ENCODE assay signal across 29 mouse cellular contexts in genomic region chr6:134078016-134078415, GRCm38 (mm10). TPM values are rescaled to one million over a fixed set of nuclear protein-coding genes. Genes with fewer than 3 reads are reported as not detected.
DNase-seq lines count a peak whose midpoint lies in the region; ATAC-seq and TF ChIP-seq lines count a peak whose summit lies in the region.
"Had no signal": no experiment of that assay in that cellular context is flagged by ENCODE, and none has a peak within 500 bp of the region (broad histone marks: within the 10 kb centered on the region; RNA-seq: fewer than 3 reads in every experiment).

No protein-coding gene starts in this region.

- no peak for TF ChIP-seq POLR2A in liver, adult 2 months (IDR thresholded peaks at IDR 0.05; ENCODE audit: extremely low read depth, insufficient read depth, low read length)

- DNase-seq in heart, adult 8-10 months (ENCODE audit: low spot score) = peak; percentile 67
- no peak for DNase-seq in heart, embryonic 10.5 days (ENCODE audit: low spot score)
- peak; percentile 79 for DNase-seq in liver, adult 2 months (ENCODE audit: extremely low read depth, low read depth, low spot score)
- DNase-seq in liver, embryonic 11.5 days (ENCODE audit: low spot score) = no peak
- DNase-seq in heart, postnatal 10 days = peak; percentile 70 to 71
- DNase-seq in ovary, postnatal 36 days (ENCODE audit: low spot score) = no peak
- DNase-seq: adrenal gland, adult 2 months; adrenal gland, postnatal 36 days; cerebellum, adult 2 months; cerebellum, postnatal 14 days; forebrain, postnatal 0 days; gastrocnemius, postnatal 10 days; layer of hippocampus, adult 9-11 months; lung, embryonic 14.5 days; right cerebral cortex, postnatal 25 days had no signal

- H3K4me3 ChIP-seq in heart, embryonic 10.5 days = no peak overlapping the region
- H3K4me3 ChIP-seq in liver, adult 2 months (ENCODE audit: insufficient read depth, low read depth, low read length) = no peak overlapping the region
- no peak overlapping the region for H3K4me3 ChIP-seq in liver, embryonic 11.5 days (ENCODE audit: low read depth, low read length)
- H3K4me3 ChIP-seq: embryonic facial prominence, embryonic 15.5 days; forebrain, embryonic 12.5 days; limb, embryonic 10.5 days; limb, embryonic 15.5 days; liver, embryonic 15.5 days; megakaryocyte, embryonic 14.5 days; midbrain, embryonic 13.5 days; neural tube, embryonic 13.5 days; stomach, embryonic 15.5 days had no signal

- H3K4me1 ChIP-seq in heart, embryonic 10.5 days = peaks cover 25% of the 10 kb centered on the region
- peaks cover 18% of the 10 kb centered on the region for H3K4me1 ChIP-seq in liver, adult 2 months (ENCODE audit: control insufficient read depth, insufficient read depth, low read length)
- peaks cover 12% of the 10 kb centered on the region for H3K4me1 ChIP-seq in liver, embryonic 11.5 days (replicated peaks; ENCODE audit: control insufficient read depth, insufficient read depth, low read length)
- H3K4me1 ChIP-seq: forebrain, embryonic 12.5 days; limb, embryonic 10.5 days; limb, embryonic 15.5 days; midbrain, embryonic 13.5 days; stomach, embryonic 15.5 days had no signal

- H3K9me3 ChIP-seq in heart, embryonic 10.5 days = no peaks in the 10 kb centered on the region
- no peaks in the 10 kb centered on the region for H3K9me3 ChIP-seq in liver, embryonic 11.5 days (ENCODE audit: control insufficient read depth, low read length)
- H3K9me3 ChIP-seq: embryonic facial prominence, embryonic 15.5 days; forebrain, embryonic 12.5 days; limb, embryonic 10.5 days; limb, embryonic 15.5 days; liver, embryonic 15.5 days; megakaryocyte, embryonic 14.5 days; midbrain, embryonic 13.5 days; neural tube, embryonic 13.5 days; stomach, embryonic 15.5 days had no signal

- H3K4me2 ChIP-seq in liver, embryonic 11.5 days = no peak overlapping the region
- H3K4me2 ChIP-seq: embryonic facial prominence, embryonic 15.5 days; forebrain, embryonic 12.5 days; hindbrain, embryonic 14.5 days; limb, embryonic 15.5 days; liver, embryonic 15.5 days; lung, embryonic 14.5 days; midbrain, embryonic 13.5 days; neural tube, embryonic 13.5 days; stomach, embryonic 15.5 days had no signal

- H3K9ac ChIP-seq in liver, adult 2 months (ENCODE audit: low read depth, low read length) = no peak overlapping the region
- no peak overlapping the region for H3K9ac ChIP-seq in liver, embryonic 11.5 days (ENCODE audit: low read depth, low read length)
- H3K9ac ChIP-seq: embryonic facial prominence, embryonic 15.5 days; forebrain, embryonic 12.5 days; forebrain, postnatal 0 days; hindbrain, embryonic 14.5 days; limb, embryonic 15.5 days; liver, embryonic 15.5 days; lung, embryonic 14.5 days; midbrain, embryonic 13.5 days; neural tube, embryonic 13.5 days; stomach, embryonic 15.5 days had no signal

- WGBS in heart, embryonic 10.5 days = 83% methylated on average over 6 of the region's 6 CpGs
- 49% methylated on average over 6 of the region's 6 CpGs for WGBS in liver, adult 2 months
- 67% methylated on average over 6 of the region's 6 CpGs for whole genome bisulfite sequencing in liver, embryonic 11.5 days

- no peak for TF ChIP-seq CTCF in liver, adult 2 months (IDR thresholded peaks at IDR 0.05; ENCODE audit: low read depth, low read length)

- intact Hi-C loops in heart, postnatal 10 days (cut with DNase I) = no loop called here

- peaks cover 53% of the 10 kb centered on the region for H3K79me2 ChIP-seq in liver, adult 2 months (ENCODE audit: control insufficient read depth, insufficient read depth, low read length)

- peaks cover 22% of the 10 kb centered on the region; the same call in 1 of the 2 replicates for H3K36me3 ChIP-seq in heart, embryonic 10.5 days
- H3K36me3 ChIP-seq in liver, adult 2 months (ENCODE audit: control insufficient read depth, insufficient read depth, low read length) = no peaks in the 10 kb centered on the region; the same call in 1 of the 2 replicates
- no peaks in the 10 kb centered on the region for H3K36me3 ChIP-seq in liver, embryonic 11.5 days (ENCODE audit: control insufficient read depth, insufficient read depth, low read length)
- H3K36me3 ChIP-seq: liver, embryonic 15.5 days had no signal

- no peak for ATAC-seq in liver, embryonic 11.5 days (replicated peaks; ENCODE audit: low FRiP score)
- ATAC-seq in granulocyte monocyte progenitor cell, adult 5-6 weeks (replicated peaks; ENCODE audit: poor library complexity, severe bottlenecking) = no peak
- ATAC-seq: CD4-positive, CD25-positive, alpha-beta regulatory T cell, adult 4 months; forebrain, postnatal 0 days; intestine, postnatal 0 days; midbrain, embryonic 13.5 days had no signal

- H3K27me3 ChIP-seq in heart, embryonic 10.5 days (ENCODE audit: insufficient read depth, poor library complexity, severe bottlenecking) = no peaks in the 10 kb centered on the region
- no peaks in the 10 kb centered on the region for H3K27me3 ChIP-seq in liver, adult 2 months (ENCODE audit: control insufficient read depth, insufficient read depth, low read length)
- H3K27me3 ChIP-seq in liver, embryonic 11.5 days (replicated peaks; ENCODE audit: control insufficient read depth, insufficient read depth, low read length) = no peaks in the 10 kb centered on the region
- H3K27me3 ChIP-seq: embryonic facial prominence, embryonic 15.5 days; forebrain, embryonic 12.5 days; limb, embryonic 15.5 days; liver, embryonic 15.5 days; megakaryocyte, embryonic 14.5 days; midbrain, embryonic 13.5 days; neural tube, embryonic 13.5 days; stomach, embryonic 15.5 days had no signal

- H3K27ac ChIP-seq in heart, embryonic 10.5 days = no peak overlapping the region
- H3K27ac ChIP-seq in liver, adult 2 months (replicated peaks; ENCODE audit: insufficient read depth, low read depth, low read length) = 0 out of 2 replicates have a peak overlapping the region, but pooled peaks have one; percentile 30
- H3K27ac ChIP-seq in liver, embryonic 11.5 days (ENCODE audit: low read depth, low read length) = no peak overlapping the region
- H3K27ac ChIP-seq: embryonic facial prominence, embryonic 15.5 days; forebrain, embryonic 12.5 days; hindbrain, embryonic 14.5 days; kidney, postnatal 0 days; limb, embryonic 10.5 days; limb, embryonic 15.5 days; liver, embryonic 15.5 days; midbrain, embryonic 13.5 days; neural tube, embryonic 13.5 days; stomach, embryonic 15.5 days had no signal

RNA-seq across cellular contexts. Expression of gene Etv6, which starts 42.5 kb away (rescaled TPM):
- 10 to 100 TPM in 3 of 4 experiments, 1 to 10 TPM in 1; 7.9 to 13.5 (median 11.0) TPM for total RNA-seq in heart, adult 8-10 months (2022)
- 16.2 and 17.2 TPM in 2 replicates for polyA plus RNA-seq in heart, embryonic 10.5 days (2016; fragmentation: Nextera tagmentation; extraction: Ambion mirVana)
- 4.0 and 4.1 TPM in 2 replicates for total RNA-seq in liver, adult 2 months (2014; rRNA removed)
- 8.6 and 10.6 TPM in 2 replicates for polyA plus RNA-seq in liver, adult 2 months (2012; rRNA removed)
- polyA plus RNA-seq in liver, embryonic 11.5 days (2014; fragmentation: Nextera tagmentation; extraction: Ambion mirVana) = 12.6 and 13.0 TPM in 2 replicates
- 10 to 100 TPM; 15.5 to 21.9 TPM for total RNA-seq in heart, postnatal 10 days (2021)
- 100 and 123 TPM in 2 replicates for total RNA-seq in granulocyte monocyte progenitor cell, adult 5-6 weeks (2014; fragmentation: Nextera tagmentation)
- 75.5 and 83.9 TPM in 2 replicates for total RNA-seq in granulocyte monocyte progenitor cell, adult 5-6 weeks (2017)

Comparison
In these comparisons a context has a peak if more than half of its experiments do, and no peak if none do; other contexts are left out.
1. DNase-seq: peak in heart, adult 8-10 months (single experiment), liver, adult 2 months (single experiment) and heart, postnatal 10 days (2 of 2); none in heart, embryonic 10.5 days (single experiment), liver, embryonic 11.5 days (single experiment) and ovary, postnatal 36 days (single experiment).